Mouse (Mus musculus): Measurements from ENCODE around the gene Tmem121. TPM values are rescaled to one million over a fixed set of nuclear protein-coding genes. Genes with fewer than 3 reads are reported as not detected.

Tmem121 gene
- polyA plus RNA-seq, 1 experiment from 2014 or later: 7.2 TPM

GRCm38 (mm10) chr12:113140616-113141411, 44.9 kb upstream of the Tmem121 start:
- H3K27ac ChIP-seq (ENCODE audit: low read length): no peak overlapping the region; the same call in 1 of the 2 replicates
- peaks cover 3% of the 10 kb centered on the region; the same call in 1 of the 2 replicates for H3K27me3 ChIP-seq (ENCODE audit: control insufficient read depth, insufficient read depth, low read length)
- peak overlapping the region; percentile 42 for H3K4me3 ChIP-seq (ENCODE audit: low read depth, low read length)
- no peaks in the 10 kb centered on the region for H3K9me3 ChIP-seq (ENCODE audit: control insufficient read depth, low read depth, low read length)
- peak overlapping the region; percentile 61 for H3K4me2 ChIP-seq (replicated peaks; ENCODE audit: low read depth, low read length)
- 3% methylated on average over 49 of the region's 49 CpGs for WGBS
- peak overlapping the region; percentile 15; the same call in 1 of the 2 replicates for H3K9ac ChIP-seq (replicated peaks; ENCODE audit: low read depth, low read length)
- peaks cover 28% of the 10 kb centered on the region for H3K4me1 ChIP-seq (ENCODE audit: control insufficient read depth, insufficient read depth, low read length)
- peak; percentile 34 for ATAC-seq (ENCODE audit: insufficient number of reproducible peaks, insufficient read depth, low FRiP score, low read depth)
- H3K36me3 ChIP-seq (ENCODE audit: control insufficient read depth, insufficient read depth, low read length): peaks cover 22% of the 10 kb centered on the region

- H3K27me3 ChIP-seq (ENCODE audit: control insufficient read depth, insufficient read depth, low read length): peaks cover 3% of the 10 kb centered on the region; the same call in 1 of the 2 replicates
- no peak for ATAC-seq (ENCODE audit: insufficient number of reproducible peaks, insufficient read depth, low FRiP score, low read depth)
- WGBS: 60% methylated on average over 8 of the region's 8 CpGs
Observed at GRCm38 (mm10) chr12:113141531-113141973, 44.2 kb upstream of the Tmem121 start.

GRCm38 (mm10) chr12:113142021-113142975, 43.4 kb upstream of the Tmem121 start:
- peaks cover 32% of the 10 kb centered on the region for H3K4me1 ChIP-seq (ENCODE audit: control insufficient read depth, insufficient read depth, low read length)
- H3K4me3 ChIP-seq (ENCODE audit: low read depth, low read length): peak overlapping the region; percentile 42; the same call in 1 of the 2 replicates
- no peaks in the 10 kb centered on the region for H3K9me3 ChIP-seq (ENCODE audit: control insufficient read depth, low read depth, low read length)
- peak; percentile 29; the same call in 1 of the 2 replicates for ATAC-seq (ENCODE audit: insufficient number of reproducible peaks, insufficient read depth, low FRiP score, low read depth)
- peaks cover 3% of the 10 kb centered on the region; the same call in 1 of the 2 replicates for H3K27me3 ChIP-seq (ENCODE audit: control insufficient read depth, insufficient read depth, low read length)
- peak overlapping the region; percentile 59 for H3K27ac ChIP-seq (ENCODE audit: low read length)
- 16% methylated on average over 15 of the region's 15 CpGs for WGBS
- no peak overlapping the region for H3K9ac ChIP-seq (replicated peaks; ENCODE audit: low read depth, low read length)
- peak overlapping the region; percentile 61 for H3K4me2 ChIP-seq (replicated peaks; ENCODE audit: low read depth, low read length)
- peaks cover 7% of the 10 kb centered on the region for H3K36me3 ChIP-seq (ENCODE audit: control insufficient read depth, insufficient read depth, low read length)

More at GRCm38 (mm10) chr12:113141531-113141973, 44.2 kb upstream of the Tmem121 start:
- Histone ChIP-seq H3K27ac (ENCODE audit: low read length) (peak overlapping the region; percentile 59; the same call in 1 of the 2 replicates), H3K4me1 (ENCODE audit: control insufficient read depth, insufficient read depth, low read length) (peaks cover 32% of the 10 kb centered on the region), H3K36me3 (ENCODE audit: control insufficient read depth, insufficient read depth, low read length) (peaks cover 15% of the 10 kb centered on the region), H3K9me3 (ENCODE audit: control insufficient read depth, low read depth, low read length) (no peaks in the 10 kb centered on the region), H3K4me3 (ENCODE audit: low read depth, low read length) (peak overlapping the region; percentile 42; the same call in 1 of the 2 replicates), H3K4me2 (replicated peaks; ENCODE audit: low read depth, low read length) (peak overlapping the region; percentile 61), H3K9ac (replicated peaks; ENCODE audit: low read depth, low read length) (no peak overlapping the region)

GRCm38 (mm10) chr12:113143164-113143563, 42.6 kb upstream of the Tmem121 start:
- ATAC-seq (ENCODE audit: insufficient number of reproducible peaks, insufficient read depth, low FRiP score, low read depth): no peak
- Histone ChIP-seq H3K4me3 (ENCODE audit: low read depth, low read length) (no peak overlapping the region), H3K27ac (ENCODE audit: low read length) (peak overlapping the region; percentile 23; the same call in 1 of the 2 replicates), H3K9me3 (ENCODE audit: control insufficient read depth, low read depth, low read length) (no peaks in the 10 kb centered on the region), H3K9ac (replicated peaks; ENCODE audit: low read depth, low read length) (no peak overlapping the region), H3K4me2 (replicated peaks; ENCODE audit: low read depth, low read length) (peak overlapping the region; percentile 61), H3K36me3 (ENCODE audit: control insufficient read depth, insufficient read depth, low read length) (no peaks in the 10 kb centered on the region; the same call in 1 of the 2 replicates), H3K4me1 (ENCODE audit: control insufficient read depth, insufficient read depth, low read length) (peaks cover 32% of the 10 kb centered on the region), H3K27me3 (ENCODE audit: control insufficient read depth, insufficient read depth, low read length) (peaks cover 3% of the 10 kb centered on the region; the same call in 1 of the 2 replicates)
- 57% methylated on average over 7 of the region's 7 CpGs for WGBS

GRCm38 (mm10) chr12:113144001-113144756, 41.6 kb upstream of the Tmem121 start:
- no peak overlapping the region for H3K4me2 ChIP-seq (replicated peaks; ENCODE audit: low read depth, low read length)
- H3K36me3 ChIP-seq (ENCODE audit: control insufficient read depth, insufficient read depth, low read length): no peaks in the 10 kb centered on the region
- H3K27me3 ChIP-seq (ENCODE audit: control insufficient read depth, insufficient read depth, low read length): peaks cover 3% of the 10 kb centered on the region; the same call in 1 of the 2 replicates
- H3K9me3 ChIP-seq (ENCODE audit: control insufficient read depth, low read depth, low read length): no peaks in the 10 kb centered on the region
- 75% methylated on average over 20 of the region's 20 CpGs for WGBS
- H3K4me3 ChIP-seq (ENCODE audit: low read depth, low read length): no peak overlapping the region
- H3K9ac ChIP-seq (replicated peaks; ENCODE audit: low read depth, low read length): no peak overlapping the region
- peaks cover 31% of the 10 kb centered on the region for H3K4me1 ChIP-seq (ENCODE audit: control insufficient read depth, insufficient read depth, low read length)
- ATAC-seq (ENCODE audit: insufficient number of reproducible peaks, insufficient read depth, low FRiP score, low read depth): no peak
- H3K27ac ChIP-seq (ENCODE audit: low read length): no peak overlapping the region

- 94% methylated on average over 16 of the region's 16 CpGs for WGBS
- Histone ChIP-seq H3K4me2 (replicated peaks; ENCODE audit: low read depth, low read length) (no peak overlapping the region), H3K27ac (ENCODE audit: low read length) (no peak overlapping the region), H3K36me3 (ENCODE audit: control insufficient read depth, insufficient read depth, low read length) (no peaks in the 10 kb centered on the region), H3K9me3 (ENCODE audit: control insufficient read depth, low read depth, low read length) (no peaks in the 10 kb centered on the region), H3K4me3 (ENCODE audit: low read depth, low read length) (no peak overlapping the region), H3K4me1 (ENCODE audit: control insufficient read depth, insufficient read depth, low read length) (peaks cover 24% of the 10 kb centered on the region), H3K9ac (replicated peaks; ENCODE audit: low read depth, low read length) (no peak overlapping the region), H3K27me3 (ENCODE audit: control insufficient read depth, insufficient read depth, low read length) (peaks cover 3% of the 10 kb centered on the region; the same call in 1 of the 2 replicates)
- ATAC-seq (ENCODE audit: insufficient number of reproducible peaks, insufficient read depth, low FRiP score, low read depth): no peak
Observed at GRCm38 (mm10) chr12:113144886-113145285, 40.8 kb upstream of the Tmem121 start.

- Histone ChIP-seq H3K4me1 (ENCODE audit: control insufficient read depth, insufficient read depth, low read length) (peaks cover 24% of the 10 kb centered on the region), H3K36me3 (ENCODE audit: control insufficient read depth, insufficient read depth, low read length) (no peaks in the 10 kb centered on the region), H3K9me3 (ENCODE audit: control insufficient read depth, low read depth, low read length) (no peaks in the 10 kb centered on the region), H3K27me3 (ENCODE audit: control insufficient read depth, insufficient read depth, low read length) (peaks cover 3% of the 10 kb centered on the region; the same call in 1 of the 2 replicates), H3K9ac (replicated peaks; ENCODE audit: low read depth, low read length) (no peak overlapping the region), H3K4me3 (ENCODE audit: low read depth, low read length) (no peak overlapping the region), H3K4me2 (replicated peaks; ENCODE audit: low read depth, low read length) (no peak overlapping the region), H3K27ac (ENCODE audit: low read length) (no peak overlapping the region)
- ATAC-seq (ENCODE audit: insufficient number of reproducible peaks, insufficient read depth, low FRiP score, low read depth): no peak
- 87% methylated on average over 5 of the region's 5 CpGs for whole genome bisulfite sequencing
Observed at GRCm38 (mm10) chr12:113145591-113145990, 40.1 kb upstream of the Tmem121 start.

All from stomach, embryonic 14.5 days (tissue).